Mouse (Mus musculus) liver, postnatal 0 days (tissue): ENCODE measurements around the gene Ifna5.
"Not testable (repeated sequence)": the region's sequence is repeated elsewhere in the genome, so short reads cannot be mapped to it uniquely, and the experiment has no call there.

Source experiments
- CTCF ChIP-seq: sonication (generic); IDR thresholded peaks from 2 replicates; pipeline ENCODE4 v1.5.1; 2016; ENCODE audit warnings: antibody characterized with exemption, low read depth
- EP300 ChIP-seq: IDR thresholded peaks from 2 replicates; pipeline ENCODE4 v1.6.1; 2016; ENCODE audit warnings: antibody characterized with exemption, low read depth, mild to moderate bottlenecking

DNA sequence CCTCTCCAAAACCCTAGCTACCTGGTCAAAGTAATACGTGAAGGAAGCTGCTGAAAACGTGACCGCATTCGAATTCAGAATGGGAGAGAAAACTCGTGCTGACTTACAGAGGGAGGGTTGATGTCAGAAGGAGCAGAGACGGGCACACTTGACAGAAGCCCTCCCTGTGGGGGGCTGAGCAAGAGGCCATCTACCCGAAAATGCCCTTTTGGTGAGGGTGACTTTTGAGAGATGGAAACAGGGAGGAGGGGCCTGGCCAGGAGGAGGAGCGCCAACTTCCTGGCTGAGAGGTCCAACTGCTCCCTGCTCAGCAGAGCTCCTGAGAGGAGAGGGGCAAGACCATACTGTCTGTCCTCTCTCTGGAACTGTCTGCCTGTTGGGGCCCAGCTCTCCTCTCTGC lies 30.1 kb upstream of the Ifna5 start, which contains the start of gene Gm13288:
- not testable (repeated sequence) for TF ChIP-seq EP300, CTCF
